Mouse (Mus musculus): ENCODE measurements around the gene Srd5a2.

DNA sequence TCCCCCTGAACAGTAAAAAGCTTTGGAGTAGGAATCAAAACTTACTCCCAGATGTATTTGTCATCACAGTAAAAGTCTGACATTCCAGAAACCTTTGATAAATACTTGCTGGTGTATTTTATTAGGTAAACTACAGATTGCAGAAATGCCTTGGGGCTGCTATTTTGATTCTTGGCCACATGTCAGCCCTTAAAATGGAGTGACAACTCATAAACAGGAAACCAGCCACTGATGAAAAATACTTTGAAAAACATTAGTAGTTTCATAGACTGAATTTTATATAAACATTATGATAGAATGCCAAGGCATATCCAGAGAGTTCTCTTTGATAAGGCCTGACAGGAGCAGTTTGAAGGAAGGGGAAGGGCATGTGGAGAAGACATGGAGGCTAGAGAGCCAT is 71.7 kb downstream of the Srd5a2 start:
- TF ChIP-seq POLR2A (IDR thresholded peaks at IDR 0.05; ENCODE audit: low read depth, low read length) = no peak
- no peak for TF ChIP-seq CTCF (IDR thresholded peaks at IDR 0.05; ENCODE audit: extremely low read depth, insufficient read depth, insufficient read length, insufficient replicate concordance)

Measured in spleen, adult 2 months (tissue).